Comparison of ENCODE assay signal across 7 mouse cellular contexts in genomic region chr11:70650322-70651175, GRCm38 (mm10). TPM values are rescaled to one million over a fixed set of nuclear protein-coding genes. Genes with fewer than 3 reads are reported as not detected.
A peak's percentile ranks its signal among the peaks of the same experiment; 100 is the strongest.
DNase-seq lines count a peak whose midpoint lies in the region; ATAC-seq and TF ChIP-seq lines count a peak whose summit lies in the region.

No protein-coding gene starts in this region.

- 68% methylated on average over 12 of the region's 12 CpGs for WGBS in lung, embryonic 14.5 days
- 65% methylated on average over 12 of the region's 12 CpGs for WGBS in intestine, embryonic 15.5 days
- WGBS in stomach, embryonic 14.5 days = 70% methylated on average over 12 of the region's 12 CpGs

- peak overlapping the region; percentile 8 for H3K4me3 ChIP-seq in lung, embryonic 14.5 days (ENCODE audit: low read depth, low read length)
- peak overlapping the region; percentile 12 for H3K4me3 ChIP-seq in intestine, embryonic 15.5 days (replicated peaks)
- H3K4me3 ChIP-seq in stomach, embryonic 14.5 days (ENCODE audit: low read depth, low read length) = peak overlapping the region; percentile 100; the same call in 1 of the 2 replicates

- no peak for ATAC-seq in lung, embryonic 14.5 days (ENCODE audit: insufficient read depth)
- no peak for ATAC-seq in intestine, embryonic 15.5 days
- ATAC-seq in stomach, embryonic 14.5 days (ENCODE audit: insufficient number of reproducible peaks, insufficient read depth, low FRiP score, low read depth) = no peak
- ATAC-seq in cerebellum, adult (ENCODE audit: insufficient number of reproducible peaks, low FRiP score, low TSS enrichment) = no peak

- H3K4me1 ChIP-seq in lung, embryonic 14.5 days (ENCODE audit: insufficient read depth) = peaks cover 8% of the 10 kb centered on the region
- H3K4me1 ChIP-seq in intestine, embryonic 15.5 days (replicated peaks) = peaks cover 45% of the 10 kb centered on the region
- H3K4me1 ChIP-seq in stomach, embryonic 14.5 days (ENCODE audit: control insufficient read depth, insufficient read depth, low read length) = peaks cover 35% of the 10 kb centered on the region

- no peak for TF ChIP-seq CTCF in lung, embryonic 14.5 days (IDR thresholded peaks at IDR 0.05; ENCODE audit: low read depth)

- H3K36me3 ChIP-seq in lung, embryonic 14.5 days (ENCODE audit: insufficient read depth) = peaks cover 60% of the 10 kb centered on the region
- peaks cover 29% of the 10 kb centered on the region for H3K36me3 ChIP-seq in intestine, embryonic 15.5 days
- peaks cover 41% of the 10 kb centered on the region for H3K36me3 ChIP-seq in stomach, embryonic 14.5 days (ENCODE audit: control insufficient read depth, insufficient read depth, low read length)

- H3K9ac ChIP-seq in lung, embryonic 14.5 days = no peak overlapping the region; the same call in 1 of the 2 replicates
- peak overlapping the region; percentile 18; the same call in 1 of the 2 replicates for H3K9ac ChIP-seq in intestine, embryonic 15.5 days
- no peak overlapping the region for H3K9ac ChIP-seq in stomach, embryonic 14.5 days (replicated peaks; ENCODE audit: low read depth, low read length)

- H3K9me3 ChIP-seq in lung, embryonic 14.5 days (ENCODE audit: low read depth, low read length) = no peaks in the 10 kb centered on the region
- no peaks in the 10 kb centered on the region for H3K9me3 ChIP-seq in intestine, embryonic 15.5 days
- no peaks in the 10 kb centered on the region for H3K9me3 ChIP-seq in stomach, embryonic 14.5 days (ENCODE audit: control insufficient read depth, low read depth, low read length)

- peak overlapping the region; percentile 18; the same call in 1 of the 2 replicates for H3K27ac ChIP-seq in lung, embryonic 14.5 days (ENCODE audit: low read depth)
- peak overlapping the region; percentile 68 for H3K27ac ChIP-seq in intestine, embryonic 15.5 days
- H3K27ac ChIP-seq in stomach, embryonic 14.5 days (ENCODE audit: low read length) = peak overlapping the region; percentile 63

- H3K27me3 ChIP-seq in lung, embryonic 14.5 days (ENCODE audit: insufficient read depth, low read length) = no peaks in the 10 kb centered on the region
- H3K27me3 ChIP-seq in intestine, embryonic 15.5 days (replicated peaks) = no peaks in the 10 kb centered on the region
- H3K27me3 ChIP-seq in stomach, embryonic 14.5 days (ENCODE audit: control insufficient read depth, insufficient read depth, low read length) = no peaks in the 10 kb centered on the region

- DNase-seq in lung, embryonic 14.5 days = no peak
- DNase-seq in lung, postnatal 10 days = no peak
- DNase-seq in T-cell, adult 2 months (ENCODE audit: low spot score) = peak; percentile 70
- DNase-seq in Muller cell, postnatal 12 days (ENCODE audit: inconsistent ontology term) = no peak

- H3K4me2 ChIP-seq in lung, embryonic 14.5 days = peak overlapping the region; percentile 97; the same call in 1 of the 2 replicates
- peak overlapping the region; percentile 87 for H3K4me2 ChIP-seq in intestine, embryonic 15.5 days (replicated peaks)
- peak overlapping the region; percentile 85; the same call in 1 of the 2 replicates for H3K4me2 ChIP-seq in stomach, embryonic 14.5 days (replicated peaks; ENCODE audit: low read depth, low read length)

RNA-seq across cellular contexts. Expression of gene Slc25a11, which starts 3.3 kb away (rescaled TPM):
- 128 and 133 TPM in 2 replicates for polyA plus RNA-seq in lung, embryonic 14.5 days (2014; fragmentation: Nextera tagmentation; extraction: Ambion mirVana)
- 171 and 180 TPM in 2 replicates for polyA plus RNA-seq in intestine, embryonic 15.5 days (2015; fragmentation: Nextera tagmentation; extraction: Ambion mirVana)
- 151 and 157 TPM in 2 replicates for polyA plus RNA-seq in stomach, embryonic 14.5 days (2014; fragmentation: Nextera tagmentation; extraction: Ambion mirVana)

RNA-seq across cellular contexts. Expression of gene Rnf167, which starts 3.5 kb away (rescaled TPM):
- 97.0 and 98.8 TPM in 2 replicates for polyA plus RNA-seq in lung, embryonic 14.5 days (2014; fragmentation: Nextera tagmentation; extraction: Ambion mirVana)
- polyA plus RNA-seq in intestine, embryonic 15.5 days (2015; fragmentation: Nextera tagmentation; extraction: Ambion mirVana) = 106 and 107 TPM in 2 replicates
- 118 and 120 TPM in 2 replicates for polyA plus RNA-seq in stomach, embryonic 14.5 days (2014; fragmentation: Nextera tagmentation; extraction: Ambion mirVana)

RNA-seq across cellular contexts. Expression of gene Pfn1, which starts 3.9 kb away (rescaled TPM):
- 2,124 and 2,138 TPM in 2 replicates for polyA plus RNA-seq in lung, embryonic 14.5 days (2014; fragmentation: Nextera tagmentation; extraction: Ambion mirVana)
- 2,127 and 2,325 TPM in 2 replicates for polyA plus RNA-seq in intestine, embryonic 15.5 days (2015; fragmentation: Nextera tagmentation; extraction: Ambion mirVana)
- polyA plus RNA-seq in stomach, embryonic 14.5 days (2014; fragmentation: Nextera tagmentation; extraction: Ambion mirVana) = 2,006 and 2,065 TPM in 2 replicates

RNA-seq across cellular contexts. Expression of gene Eno3, which starts 6.5 kb away (rescaled TPM):
- 12.7 and 19.6 TPM in 2 replicates for polyA plus RNA-seq in lung, embryonic 14.5 days (2014; fragmentation: Nextera tagmentation; extraction: Ambion mirVana)
- 12.1 and 15.6 TPM in 2 replicates for polyA plus RNA-seq in intestine, embryonic 15.5 days (2015; fragmentation: Nextera tagmentation; extraction: Ambion mirVana)
- 12.3 and 14.5 TPM in 2 replicates for polyA plus RNA-seq in stomach, embryonic 14.5 days (2014; fragmentation: Nextera tagmentation; extraction: Ambion mirVana)

RNA-seq across cellular contexts. Expression of gene Gp1ba, which starts 11.6 kb away (rescaled TPM):
- 0.81 and 1.1 TPM in 2 replicates for polyA plus RNA-seq in lung, embryonic 14.5 days (2014; fragmentation: Nextera tagmentation; extraction: Ambion mirVana)
- 0.21 and 0.24 TPM in 2 replicates for polyA plus RNA-seq in intestine, embryonic 15.5 days (2015; fragmentation: Nextera tagmentation; extraction: Ambion mirVana)
- polyA plus RNA-seq in stomach, embryonic 14.5 days (2014; fragmentation: Nextera tagmentation; extraction: Ambion mirVana) = 0.21 and 0.22 TPM in 2 replicates

Comparison
In these comparisons a context has a peak if more than half of its experiments do, and no peak if none do; other contexts are left out.
1. H3K27ac ChIP-seq: peak in every context shown above with its lines; median percentile 68 in intestine, embryonic 15.5 days; 63 in stomach, embryonic 14.5 days; 18 in lung, embryonic 14.5 days.
2. H3K4me3 ChIP-seq: peak in every context shown above with its lines; median percentile 100 in stomach, embryonic 14.5 days; 12 in intestine, embryonic 15.5 days; 8 in lung, embryonic 14.5 days.